Mouse (Mus musculus) lung, embryonic 14.5 days (tissue): ENCODE measurements around the gene Cdc14b. TPM values are rescaled to one million over a fixed set of nuclear protein-coding genes. Genes with fewer than 3 reads are reported as not detected.

Experiments used
- ATAC-seq: fragments of 200-750 bp; cut with Nextera tagmentation; 2 replicates; pipeline ENCODE4 v1.8.0; 2017; ENCODE audit warnings: mild to moderate bottlenecking, moderate TSS enrichment, moderate library complexity; ENCODE audit not compliant: insufficient read depth
- DNase-seq: peaks from one replicate; pipeline ENCODE4 v3.0.0-alpha.2; 2015
- H3K27ac ChIP-seq: fragments of 300-500 bp; sonication (generic); 2 replicates; pipeline ENCODE4 v1.5.1; 2014; ENCODE audit warnings: low read depth, mild to moderate bottlenecking, moderate library complexity
- H3K27me3 ChIP-seq: fragments of 300-500 bp; sonication (generic); 2 replicates; pipeline ENCODE4 v1.6.1; 2014; ENCODE audit warnings: low read length, control low read depth; ENCODE audit not compliant: insufficient read depth
- H3K36me3 ChIP-seq: fragments of 300-500 bp; sonication (generic); 2 replicates; pipeline ENCODE4 v1.6.1; 2014; ENCODE audit warnings: control low read depth; ENCODE audit not compliant: insufficient read depth
- H3K4me1 ChIP-seq: fragments of 300-500 bp; sonication (generic); 2 replicates; pipeline ENCODE4 v1.6.1; 2014; ENCODE audit warnings: antibody characterized with exemption, control low read depth; ENCODE audit not compliant: insufficient read depth
- H3K4me2 ChIP-seq: fragments of 300-500 bp; sonication (generic); 2 replicates; pipeline ENCODE4 v1.6.1; 2014; ENCODE audit warnings: mild to moderate bottlenecking
- H3K4me3 ChIP-seq: fragments of 300-500 bp; sonication (generic); 2 replicates; pipeline ENCODE4 v1.5.1; 2014; ENCODE audit warnings: low read depth, low read length
- H3K9ac ChIP-seq: fragments of 300-500 bp; sonication (generic); 2 replicates; pipeline ENCODE4 v1.6.1; 2014
- H3K9me3 ChIP-seq: fragments of 300-500 bp; sonication (generic); 2 replicates; pipeline ENCODE4 v1.6.1; 2016; ENCODE audit warnings: low read depth, low read length, control low read depth
- CTCF ChIP-seq: IDR thresholded peaks from 2 replicates; pipeline ENCODE4 v1.5.1; 2016; ENCODE audit warnings: antibody characterized with exemption, low read depth
- WGBS: fragments of 180-500 bp; shearing (Covaris S2); extraction: QIAGEN DNeasy Blood & Tissue Kit; methylation state at CpG from one replicate; pipeline ENCODE4 v1.1.7; 2014; 5-methylcytosine and 5-hydroxymethylcytosine counted together
- polyA plus RNA-seq: library from polyadenylated mRNA; unstranded; fragments of >200 nt; fragmentation: Nextera tagmentation; extraction: Ambion mirVana; gene quantifications from 2 replicates; pipeline ENCODE4 v1.2.1, GENCODE M21; 2014

The Cdc14b gene
- polyA plus RNA-seq, 1 experiment from 2014 or later = 20.3 TPM

- Histone ChIP-seq H3K4me1 (peaks cover 5% of the 10 kb centered on the region; the same call in 1 of the 2 replicates), H3K9ac (peak overlapping the region; percentile 68), H3K4me3 (peak overlapping the region; percentile 83), H3K4me2 (peak overlapping the region; percentile 99), H3K27me3 (no peaks in the 10 kb centered on the region; the same call in 1 of the 2 replicates), H3K9me3 (no peaks in the 10 kb centered on the region), H3K27ac (no peak overlapping the region), H3K36me3 (no peaks in the 10 kb centered on the region)
- ATAC-seq (peak; percentile 71), DNase-seq (peak; percentile 78)
- WGBS = under 1% methylated on average over 94 of the region's 95 CpGs
- no peak for TF ChIP-seq CTCF
These were observed 922 bp downstream of the Cdc14b start for GRCm38 (mm10) chr13:64273891-64274844.

- no peak for TF ChIP-seq CTCF
- H3K9ac ChIP-seq = peak overlapping the region; percentile 68
- H3K36me3 ChIP-seq = no peaks in the 10 kb centered on the region
- WGBS = 31% methylated on average over 8 of the region's 8 CpGs
- H3K27me3 ChIP-seq = no peaks in the 10 kb centered on the region; the same call in 1 of the 2 replicates
- H3K27ac ChIP-seq = no peak overlapping the region
- no peak for DNase-seq
- peak overlapping the region; percentile 99 for H3K4me2 ChIP-seq
- peak overlapping the region; percentile 83 for H3K4me3 ChIP-seq
- ATAC-seq = no peak
- peaks cover 5% of the 10 kb centered on the region; the same call in 1 of the 2 replicates for H3K4me1 ChIP-seq
- H3K9me3 ChIP-seq = no peaks in the 10 kb centered on the region
These were observed 1.7 kb downstream of the Cdc14b start for GRCm38 (mm10) chr13:64273352-64273751.

- Histone ChIP-seq H3K27ac (no peak overlapping the region), H3K4me1 (no peaks in the 10 kb centered on the region), H3K27me3 (no peaks in the 10 kb centered on the region), H3K9me3 (no peaks in the 10 kb centered on the region), H3K4me3 (no peak overlapping the region), H3K36me3 (no peaks in the 10 kb centered on the region), H3K9ac (no peak overlapping the region), H3K4me2 (no peak overlapping the region)
- 71% methylated on average over 4 of the region's 4 CpGs for WGBS
- TF ChIP-seq CTCF = no peak
- DNase-seq (no peak), ATAC-seq (no peak)
These were observed 6.7 kb downstream of the Cdc14b start for GRCm38 (mm10) chr13:64268384-64268783.

DNA sequence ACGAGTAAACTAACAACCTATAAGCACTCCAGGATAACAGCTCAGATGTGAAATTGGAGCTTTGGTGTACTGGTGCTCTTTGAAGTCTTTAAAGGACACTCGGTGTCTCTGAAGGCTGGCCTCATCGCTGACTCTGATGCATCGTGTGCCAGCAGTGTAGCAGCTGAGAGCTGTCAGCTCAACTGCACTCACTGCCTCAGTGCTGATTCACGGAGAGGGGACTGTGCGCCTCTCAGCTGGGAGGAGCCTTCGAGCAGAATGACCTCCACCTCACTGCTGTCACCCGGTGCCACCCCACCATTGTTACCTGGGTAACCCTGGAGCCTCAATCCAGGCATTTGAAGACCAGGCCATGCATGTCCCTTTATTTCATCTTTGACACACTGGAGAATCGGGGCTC lies 7.9 kb downstream of the Cdc14b start:
- Histone ChIP-seq H3K4me2 (no peak overlapping the region), H3K9ac (0 out of 2 replicates have a peak overlapping the region, but pooled peaks have one; percentile 14), H3K4me1 (no peaks in the 10 kb centered on the region), H3K27ac (no peak overlapping the region), H3K36me3 (no peaks in the 10 kb centered on the region), H3K27me3 (no peaks in the 10 kb centered on the region), H3K9me3 (no peaks in the 10 kb centered on the region), H3K4me3 (no peak overlapping the region)
- WGBS = 16% methylated on average over 9 of the region's 9 CpGs
- peak; percentile 67 for DNase-seq
- peak; percentile 85 for ATAC-seq
- TF ChIP-seq CTCF = no peak

DNA sequence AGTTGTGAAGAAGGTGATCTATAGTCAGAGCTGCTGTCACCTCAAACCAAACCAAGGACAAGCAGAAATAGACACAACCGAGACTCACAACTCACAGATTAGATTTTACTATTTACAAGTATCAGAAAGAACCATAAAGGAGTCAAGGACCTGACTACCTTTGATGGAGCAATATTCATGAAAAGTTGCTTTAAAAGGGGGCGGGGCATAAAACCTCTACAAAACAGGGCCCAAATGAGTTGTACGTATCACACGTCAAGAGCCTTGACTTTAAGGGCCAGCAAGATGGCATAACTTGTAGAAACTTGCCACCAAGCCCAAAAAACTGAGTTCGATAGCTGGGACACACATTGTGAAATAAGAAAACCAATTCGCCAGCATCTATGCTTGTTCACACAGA lies 10.5 kb downstream of the Cdc14b start:
- DNase-seq (no peak), ATAC-seq (no peak)
- H3K27me3 ChIP-seq = no peaks in the 10 kb centered on the region
- H3K9ac ChIP-seq = no peak overlapping the region
- 91% methylated on average over 6 of the region's 6 CpGs for WGBS
- H3K4me2 ChIP-seq = no peak overlapping the region
- H3K4me1 ChIP-seq = no peaks in the 10 kb centered on the region
- H3K36me3 ChIP-seq = no peaks in the 10 kb centered on the region
- H3K9me3 ChIP-seq = no peaks in the 10 kb centered on the region
- no peak for TF ChIP-seq CTCF
- H3K27ac ChIP-seq = no peak overlapping the region
- H3K4me3 ChIP-seq = no peak overlapping the region

GRCm38 (mm10) chr13:64259903-64260302 lies 15.2 kb downstream of the Cdc14b start:
- Histone ChIP-seq H3K36me3 (no peaks in the 10 kb centered on the region), H3K27me3 (no peaks in the 10 kb centered on the region), H3K4me1 (no peaks in the 10 kb centered on the region), H3K4me3 (no peak overlapping the region), H3K4me2 (no peak overlapping the region), H3K9ac (no peak overlapping the region), H3K9me3 (no peaks in the 10 kb centered on the region), H3K27ac (no peak overlapping the region)
- 86% methylated on average over 7 of the region's 7 CpGs for WGBS
- ATAC-seq = no peak
- no peak for DNase-seq
- TF ChIP-seq CTCF = no peak

DNA sequence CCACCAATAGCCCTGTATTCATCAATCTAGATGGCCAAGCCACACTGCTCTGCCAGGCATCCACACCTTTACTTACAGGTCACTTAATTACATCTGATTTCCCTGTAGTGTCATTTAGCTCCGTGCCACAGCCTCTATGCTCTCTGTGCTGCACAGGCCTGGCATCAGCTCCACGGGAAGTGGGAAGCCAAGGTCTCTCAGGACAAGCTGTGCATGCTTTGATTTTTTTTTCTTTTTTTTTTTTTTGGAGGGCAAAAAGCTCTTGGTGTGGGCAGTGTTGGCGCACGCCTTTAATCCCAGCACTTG lies 16.6 kb downstream of the Cdc14b start:
- DNase-seq (no peak), ATAC-seq (no peak)
- no peak for TF ChIP-seq CTCF
- H3K27ac ChIP-seq = no peak overlapping the region
- no peaks in the 10 kb centered on the region for H3K4me1 ChIP-seq
- no peak overlapping the region for H3K4me2 ChIP-seq
- H3K27me3 ChIP-seq = no peaks in the 10 kb centered on the region
- H3K36me3 ChIP-seq = no peaks in the 10 kb centered on the region
- H3K4me3 ChIP-seq = no peak overlapping the region
- H3K9me3 ChIP-seq = no peaks in the 10 kb centered on the region
- no peak overlapping the region for H3K9ac ChIP-seq
- WGBS = 78% methylated on average over 4 of the region's 4 CpGs
